Mouse (Mus musculus): Measurements from ENCODE around the gene Ube2f. TPM values are rescaled to one million over a fixed set of nuclear protein-coding genes. Genes with fewer than 3 reads are reported as not detected.

Gene Ube2f
- 25.8 and 41.5 TPM in 2 replicates for total RNA-seq (2012; rRNA removed)

- Histone ChIP-seq H3K36me3 (ENCODE audit: control insufficient read depth, insufficient read depth, low read length, poor library complexity, severe bottlenecking) (no peaks in the 10 kb centered on the region), H3K27ac (ENCODE audit: insufficient read depth, low read depth, low read length, poor library complexity, severe bottlenecking) (no peak within 1 kb of the TSS), H3K4me3 (ENCODE audit: insufficient read depth in 1 of 2, low read depth in 1 of 2, low read length in 2 of 2, poor library complexity in 1 of 2, severe bottlenecking in 1 of 2) (peak within 1 kb of the TSS; percentile 85 to 92), H3K4me1 (ENCODE audit: control insufficient read depth in 2 of 2, insufficient read depth in 2 of 2, low read length in 2 of 2, poor library complexity in 1 of 2) (peaks cover 3 to 5% of the 10 kb centered on the region in 2 experiments; a peak in 3 of 4 replicates), H3K9me3 (ENCODE audit: control insufficient read depth, insufficient read depth, low read depth, low read length) (no peaks in the 10 kb centered on the region), H3K9ac (ENCODE audit: insufficient read depth, low read depth, low read length, poor library complexity, severe bottlenecking) (peak within 1 kb of the TSS; percentile 91)
- in situ Hi-C loops (cut with MboI; ENCODE audit: low sequenced_read_pairs in 2 of 2, unreplicated experiment in 2 of 2) = no loop called here
- peak; percentile 94 for DNase-seq (ENCODE audit: low read depth, low spot score)
- TF ChIP-seq ZNF384 (IDR thresholded peaks at IDR 0.05; ENCODE audit: low read depth, low read length) (peak; percentile 100), HCFC1 (IDR thresholded peaks at IDR 0.05; ENCODE audit: borderline replicate concordance, insufficient read depth, low read length) (peak; percentile 84), CHD2 (IDR thresholded peaks at IDR 0.05; ENCODE audit: low read depth, low read length) (no peak), MAFK (IDR thresholded peaks at IDR 0.05; ENCODE audit: insufficient read depth, low read depth, low read length) (peak; percentile 71; the same call in 1 of the 2 replicates)
These were observed at the start of gene Ube2f for GRCm38 (mm10) chr1:91249564-91250414. Ube2f (plus strand) TSS chr1:91250304.

DNA sequence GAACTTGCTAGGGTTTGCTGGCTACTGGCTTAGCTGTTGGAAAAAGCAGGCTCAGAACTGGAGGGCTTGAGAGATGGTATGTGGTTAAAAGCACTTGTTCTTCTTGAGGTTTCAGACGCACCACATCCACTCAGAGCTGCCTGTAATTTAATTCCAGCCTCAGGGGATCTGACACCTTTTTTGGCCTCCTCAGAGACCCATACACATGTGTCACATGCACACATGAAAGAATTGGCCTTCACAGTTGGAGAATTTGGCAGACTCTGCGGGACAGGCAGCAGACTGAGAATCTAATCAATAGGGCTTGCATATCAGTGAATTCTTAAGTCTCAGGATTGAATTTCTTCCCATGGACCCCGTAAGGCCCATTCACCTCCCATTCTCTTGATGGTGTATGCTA, 49.0 kb upstream of the Ube2f start:
- Histone ChIP-seq H3K9me3 (ENCODE audit: control insufficient read depth, insufficient read depth, low read depth, low read length) (no peaks in the 10 kb centered on the region), H3K36me3 (ENCODE audit: control insufficient read depth, insufficient read depth, low read length, poor library complexity, severe bottlenecking) (no peaks in the 10 kb centered on the region), H3K4me1 (ENCODE audit: control insufficient read depth in 2 of 2, insufficient read depth in 2 of 2, low read length in 2 of 2, poor library complexity in 1 of 2) (no peaks in the 10 kb centered on the region), H3K27ac (ENCODE audit: insufficient read depth, low read depth, low read length, poor library complexity, severe bottlenecking) (no peak overlapping the region), H3K9ac (ENCODE audit: insufficient read depth, low read depth, low read length, poor library complexity, severe bottlenecking) (no peak overlapping the region), H3K4me3 (ENCODE audit: insufficient read depth in 1 of 2, low read depth in 1 of 2, low read length in 2 of 2, poor library complexity in 1 of 2, severe bottlenecking in 1 of 2) (no peak overlapping the region)
- DNase-seq (ENCODE audit: low read depth, low spot score) = no peak
- TF ChIP-seq HCFC1 (IDR thresholded peaks at IDR 0.05; ENCODE audit: borderline replicate concordance, insufficient read depth, low read length) (no peak), ZNF384 (IDR thresholded peaks at IDR 0.05; ENCODE audit: low read depth, low read length) (no peak), CHD2 (IDR thresholded peaks at IDR 0.05; ENCODE audit: low read depth, low read length) (no peak), MAFK (IDR thresholded peaks at IDR 0.05; ENCODE audit: insufficient read depth, low read depth, low read length) (no peak), ZC3H11A (IDR thresholded peaks at IDR 0.05; ENCODE audit: borderline replicate concordance, low read depth, low read length) (no peak)
- in situ Hi-C loops (cut with MboI; ENCODE audit: low sequenced_read_pairs in 2 of 2, unreplicated experiment in 2 of 2) = no loop called here

GRCm38 (mm10) chr1:91204221-91204765, 45.8 kb upstream of the Ube2f start:
- H3K4me1 ChIP-seq (ENCODE audit: control insufficient read depth in 2 of 2, insufficient read depth in 2 of 2, low read length in 2 of 2, poor library complexity in 1 of 2) = no peaks in the 10 kb centered on the region
- DNase-seq (ENCODE audit: low read depth, low spot score) = no peak

DNA sequence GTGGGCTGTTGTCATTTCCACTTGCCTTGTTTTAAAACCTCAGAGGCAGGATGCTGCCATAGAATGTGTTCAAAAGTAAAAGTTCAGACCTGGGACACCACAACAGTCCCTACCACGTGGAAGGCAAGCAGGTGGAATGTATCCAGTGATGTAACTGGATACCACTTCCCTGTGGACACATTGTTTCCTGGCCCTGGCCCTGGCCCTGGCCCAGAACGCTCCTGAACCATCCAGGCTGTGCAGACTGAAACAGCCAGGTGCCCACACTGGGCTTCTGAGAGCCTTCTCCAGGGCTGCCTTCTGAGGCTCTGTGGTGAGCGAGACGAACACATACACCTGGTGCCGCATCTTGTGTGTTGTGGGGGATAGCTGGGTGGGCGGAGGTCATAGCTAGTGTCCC, 44.5 kb upstream of the Ube2f start:
- Histone ChIP-seq H3K9ac (ENCODE audit: insufficient read depth, low read depth, low read length, poor library complexity, severe bottlenecking) (no peak overlapping the region), H3K4me3 (ENCODE audit: insufficient read depth in 1 of 2, low read depth in 1 of 2, low read length in 2 of 2, poor library complexity in 1 of 2, severe bottlenecking in 1 of 2) (no peak overlapping the region), H3K4me1 (ENCODE audit: control insufficient read depth in 2 of 2, insufficient read depth in 2 of 2, low read length in 2 of 2, poor library complexity in 1 of 2) (no peaks in the 10 kb centered on the region), H3K27ac (ENCODE audit: insufficient read depth, low read depth, low read length, poor library complexity, severe bottlenecking) (no peak overlapping the region), H3K9me3 (ENCODE audit: control insufficient read depth, insufficient read depth, low read depth, low read length) (no peaks in the 10 kb centered on the region), H3K36me3 (ENCODE audit: control insufficient read depth, insufficient read depth, low read length, poor library complexity, severe bottlenecking) (no peaks in the 10 kb centered on the region)
- no peak for DNase-seq (ENCODE audit: low read depth, low spot score)
- in situ Hi-C loops (cut with MboI; ENCODE audit: low sequenced_read_pairs in 2 of 2, unreplicated experiment in 2 of 2) = no loop called here
- TF ChIP-seq ZC3H11A (IDR thresholded peaks at IDR 0.05; ENCODE audit: borderline replicate concordance, low read depth, low read length) (no peak), ZNF384 (IDR thresholded peaks at IDR 0.05; ENCODE audit: low read depth, low read length) (no peak), MAFK (IDR thresholded peaks at IDR 0.05; ENCODE audit: insufficient read depth, low read depth, low read length) (no peak), HCFC1 (IDR thresholded peaks at IDR 0.05; ENCODE audit: borderline replicate concordance, insufficient read depth, low read length) (no peak), CHD2 (IDR thresholded peaks at IDR 0.05; ENCODE audit: low read depth, low read length) (no peak)

More at GRCm38 (mm10) chr1:91204221-91204765, 45.8 kb upstream of the Ube2f start:
- Histone ChIP-seq H3K4me3 (ENCODE audit: insufficient read depth in 1 of 2, low read depth in 1 of 2, low read length in 2 of 2, poor library complexity in 1 of 2, severe bottlenecking in 1 of 2) (no peak overlapping the region), H3K27ac (ENCODE audit: insufficient read depth, low read depth, low read length, poor library complexity, severe bottlenecking) (no peak overlapping the region), H3K9ac (ENCODE audit: insufficient read depth, low read depth, low read length, poor library complexity, severe bottlenecking) (no peak overlapping the region), H3K9me3 (ENCODE audit: control insufficient read depth, insufficient read depth, low read depth, low read length) (no peaks in the 10 kb centered on the region), H3K36me3 (ENCODE audit: control insufficient read depth, insufficient read depth, low read length, poor library complexity, severe bottlenecking) (no peaks in the 10 kb centered on the region)
- no peak for TF ChIP-seq ZC3H11A (IDR thresholded peaks at IDR 0.05; ENCODE audit: borderline replicate concordance, low read depth, low read length)
- no peak for TF ChIP-seq MAFK (IDR thresholded peaks at IDR 0.05; ENCODE audit: insufficient read depth, low read depth, low read length)
- no peak for TF ChIP-seq ZNF384 (IDR thresholded peaks at IDR 0.05; ENCODE audit: low read depth, low read length)
- in situ Hi-C loops (cut with MboI; ENCODE audit: low sequenced_read_pairs in 2 of 2, unreplicated experiment in 2 of 2) = no loop called here
